Mouse (Mus musculus): ENCODE measurements around the gene AY761185.

DNA sequence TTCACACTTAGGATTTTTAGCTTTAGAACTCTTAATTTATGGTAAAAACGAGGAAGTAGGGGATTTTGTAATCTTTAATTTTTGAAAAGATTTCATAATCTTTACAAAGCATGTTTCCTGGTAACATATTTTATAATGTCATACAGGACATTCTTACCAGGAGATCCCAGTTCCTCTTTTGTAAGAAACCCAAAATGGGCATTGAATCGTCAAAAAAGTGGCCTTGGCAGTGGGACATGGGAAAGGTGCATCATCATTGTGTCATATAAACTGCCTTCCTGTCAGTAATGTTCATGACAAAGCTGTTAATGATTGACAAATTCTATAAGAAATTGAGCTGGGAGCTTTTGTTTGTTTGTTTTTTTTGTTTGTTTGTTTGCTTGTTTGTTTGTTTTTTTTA, 36.3 kb downstream of the AY761185 start:
- TF ChIP-seq CTCF (IDR thresholded peaks at IDR 0.05; ENCODE audit: control insufficient read depth, insufficient read depth, low read length) = no peak
- TF ChIP-seq POLR2A (IDR thresholded peaks at IDR 0.05; ENCODE audit: borderline replicate concordance, control insufficient read depth, low read depth, low read length) = no peak
